Mouse (Mus musculus): Measurements from ENCODE around the gene Zmynd10.

DNA sequence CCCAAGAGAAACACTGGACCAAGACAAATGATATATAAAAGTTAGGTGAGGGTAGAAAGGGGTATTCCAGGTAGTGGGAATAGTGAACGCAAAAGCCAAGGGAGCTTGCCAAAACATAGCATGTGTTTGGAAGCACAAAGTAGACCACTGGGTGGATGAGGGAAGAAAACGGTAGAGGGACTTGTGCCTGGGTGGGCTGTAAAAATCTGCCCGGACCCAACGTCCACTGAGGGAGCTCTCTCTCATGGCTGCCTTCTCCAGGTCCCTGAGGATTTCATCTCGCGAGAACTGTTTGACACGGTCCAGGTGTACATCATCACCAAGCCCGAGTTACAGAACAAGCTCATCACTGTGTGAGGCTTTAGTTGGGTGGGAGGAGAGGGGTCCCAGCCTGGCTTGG, 4.4 kb upstream of the Zmynd10 start:
- TF ChIP-seq CTCF (IDR thresholded peaks at IDR 0.05; ENCODE audit: low read depth, low read length) (no peak), TAL1 (conservative IDR thresholded peaks at IDR 0.05; ENCODE audit: low read depth, low read length) (no peak), GATA1 (IDR thresholded peaks at IDR 0.05; ENCODE audit: borderline replicate concordance, low read length) (no peak)
